Mouse (Mus musculus): ENCODE results near the gene 2810004N23Rik.

DNA sequence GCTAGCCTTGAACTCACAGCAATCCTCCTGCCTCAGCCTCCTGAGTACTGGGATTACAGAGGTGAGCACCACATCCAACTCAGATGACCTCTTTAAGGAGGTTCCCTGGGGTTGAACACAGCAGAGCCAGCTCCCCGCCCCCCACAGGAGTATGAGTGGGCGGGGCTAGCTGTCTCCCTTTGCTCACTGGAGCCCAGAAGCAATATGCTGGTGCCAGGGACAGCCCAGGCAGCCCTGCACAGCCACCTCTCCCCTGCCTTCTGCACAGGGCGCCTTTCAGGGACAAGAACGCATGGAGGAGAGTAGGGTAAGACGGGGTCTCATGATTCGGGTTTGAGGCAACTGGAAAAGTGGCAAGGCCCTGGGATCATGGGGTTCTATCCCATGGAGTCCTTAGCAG, 31.4 kb downstream of the 2810004N23Rik start:
- TF ChIP-seq CTCF (IDR thresholded peaks at IDR 0.05; ENCODE audit: low read depth) (no peak), EP300 (IDR thresholded peaks at IDR 0.05; ENCODE audit: low read depth) (no peak)

Measured in liver, embryonic 14.5 days (tissue).